Mouse (Mus musculus): Measurements from ENCODE around the gene Rpl10a.
A peak's percentile ranks its signal among the peaks of the same experiment; 100 is the strongest.

Gene Rpl10a

DNA sequence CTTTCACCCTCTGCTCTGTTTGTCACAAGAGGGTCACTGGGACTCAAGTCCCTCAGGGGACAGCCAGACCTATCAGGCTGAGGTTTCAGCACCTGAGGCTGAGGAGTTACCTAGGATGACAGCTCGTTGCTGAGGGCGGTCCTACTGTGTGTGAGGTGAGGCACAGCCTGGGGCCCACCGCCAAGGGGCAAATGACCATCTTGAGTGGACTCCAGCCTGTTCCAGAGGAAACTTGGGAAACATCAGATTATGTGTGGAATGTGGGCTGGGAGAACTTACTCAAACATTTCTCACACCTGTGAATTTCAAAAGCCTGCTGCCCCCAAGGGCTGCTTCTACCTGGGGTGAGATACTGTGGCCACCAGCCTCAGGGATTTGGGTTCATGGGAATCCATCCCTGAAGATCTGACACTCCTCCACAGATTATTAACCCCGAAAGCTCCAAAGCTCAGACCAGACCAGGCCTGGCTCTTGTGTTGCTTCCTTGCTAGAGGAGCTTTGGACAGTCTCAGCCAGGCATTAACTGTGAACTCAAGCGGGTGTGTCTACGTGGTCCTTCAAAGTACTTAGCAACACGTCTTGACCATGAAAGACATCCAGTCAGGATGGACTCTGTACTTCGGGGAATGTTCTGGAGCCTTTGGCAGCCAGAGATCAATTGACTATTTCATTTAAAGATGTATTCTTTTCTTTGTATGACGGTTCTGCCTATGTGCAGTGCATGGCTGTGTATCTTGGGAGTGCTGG is 32.4 kb downstream of the Rpl10a start:
- DNase-seq (ENCODE audit: low spot score) = no peak

DNA sequence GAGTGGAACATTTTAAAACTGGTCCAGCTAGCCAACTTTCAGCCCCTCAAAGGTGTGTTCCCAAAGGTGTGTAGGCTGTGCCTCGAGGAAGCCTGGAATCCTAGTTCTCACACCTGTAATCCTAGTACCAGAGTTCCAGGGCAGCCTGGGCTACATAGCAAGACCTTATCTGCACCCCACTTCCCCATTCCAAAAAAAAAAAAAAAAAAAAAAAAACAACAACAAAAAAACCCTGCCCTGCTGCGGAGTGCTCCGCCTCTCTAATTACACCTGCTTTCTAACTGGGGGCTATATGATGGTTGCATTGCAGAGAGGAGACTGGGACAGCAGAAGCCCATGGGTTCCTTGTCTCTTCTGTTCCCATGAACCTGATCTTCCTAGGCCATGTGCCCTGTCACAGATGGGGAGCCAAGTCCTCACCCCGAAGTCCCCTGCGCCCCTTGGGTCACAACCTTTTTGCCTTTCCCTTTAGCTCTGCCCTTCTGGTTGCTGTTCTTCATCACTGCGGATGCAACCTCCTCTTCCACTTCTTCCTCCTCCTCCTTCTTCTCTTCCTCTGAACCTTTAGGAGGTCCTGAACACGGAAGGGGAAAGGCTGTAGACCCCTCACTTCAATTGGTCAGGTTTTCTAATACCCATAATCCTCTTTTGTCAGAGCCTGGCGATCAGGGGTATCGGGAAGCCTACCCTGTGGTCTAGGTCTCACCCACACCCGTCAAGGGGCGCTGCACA is 33.8 kb downstream of the Rpl10a start:
- DNase-seq (ENCODE audit: low spot score) = no peak

GRCm38 (mm10) chr17:28362653-28363292 is 34.5 kb downstream of the Rpl10a start:
- DNase-seq (ENCODE audit: low spot score) = no peak

GRCm38 (mm10) chr17:28363507-28363906 is 35.2 kb downstream of the Rpl10a start:
- DNase-seq (ENCODE audit: low spot score) = no peak

- DNase-seq (ENCODE audit: low spot score) = no peak
Measured at GRCm38 (mm10) chr17:28365122-28365521, 36.9 kb downstream of the Rpl10a start, which contains the start of gene Tulp1. Tulp1 (minus strand) TSS chr17:28365222.

DNA sequence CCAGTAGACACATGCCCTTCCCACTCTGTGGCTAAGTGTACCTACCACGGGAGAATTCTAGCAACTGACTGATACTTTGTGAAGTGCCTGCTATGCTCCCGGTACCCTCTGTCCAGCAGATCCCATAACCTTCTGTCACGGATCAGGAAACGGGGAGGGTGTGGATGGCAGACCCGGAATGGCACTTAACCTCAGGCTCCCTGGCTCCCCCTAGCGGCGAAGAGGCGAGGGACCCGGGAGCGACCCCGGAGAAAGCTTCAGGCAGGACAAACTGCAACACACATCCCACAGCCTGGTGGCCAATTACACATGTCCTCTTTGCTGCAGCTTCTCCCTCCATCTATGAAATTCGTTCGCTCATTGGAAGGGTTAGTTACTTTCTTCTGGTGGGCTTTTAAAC is 40.2 kb downstream of the Rpl10a start:
- peak; percentile 51 for DNase-seq (ENCODE audit: low spot score)

GRCm38 (mm10) chr17:28369056-28369455 is 40.8 kb downstream of the Rpl10a start:
- DNase-seq (ENCODE audit: low spot score) = no peak

GRCm38 (mm10) chr17:28371286-28371685 is 43.0 kb downstream of the Rpl10a start:
- DNase-seq (ENCODE audit: low spot score) = no peak

DNA sequence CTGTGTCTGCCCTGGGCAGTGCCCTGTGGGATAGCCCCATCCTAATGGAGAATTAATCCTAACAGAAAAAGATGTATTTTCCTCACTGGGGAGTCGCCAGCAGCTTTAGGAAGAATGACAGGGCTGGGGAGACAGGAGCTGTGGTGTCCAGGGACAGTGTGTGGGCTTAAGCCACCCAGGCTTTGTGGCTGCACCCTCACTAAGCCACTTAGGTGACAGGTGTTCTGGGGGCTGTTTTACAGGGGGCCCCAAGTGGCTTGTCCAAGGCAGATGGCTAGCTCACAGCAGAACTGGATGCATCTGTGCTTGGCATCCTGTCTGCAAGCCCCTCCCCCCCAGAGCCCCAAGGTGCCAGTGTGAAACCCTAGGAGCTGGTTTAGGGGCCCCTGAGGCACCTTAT is 43.7 kb downstream of the Rpl10a start:
- no peak for DNase-seq (ENCODE audit: low spot score)

GRCm38 (mm10) chr17:28373821-28374220 is 45.5 kb downstream of the Rpl10a start:
- DNase-seq (ENCODE audit: low spot score) = peak; percentile 37

- DNase-seq (ENCODE audit: low spot score) = no peak
Measured at GRCm38 (mm10) chr17:28374494-28374893, 46.2 kb downstream of the Rpl10a start.

GRCm38 (mm10) chr17:28375592-28376061 is 47.4 kb downstream of the Rpl10a start:
- no peak for DNase-seq (ENCODE audit: low spot score)

- DNase-seq (ENCODE audit: low spot score) = no peak
Measured at GRCm38 (mm10) chr17:28380255-28380654, 52.0 kb downstream of the Rpl10a start.

All from spleen, adult 12 weeks (tissue).